Mouse (Mus musculus) left cerebral cortex, adult 2 months (tissue): ENCODE data around the gene Sfswap. TPM values are rescaled to one million over a fixed set of nuclear protein-coding genes. Genes with fewer than 3 reads are reported as not detected.

Experiments used
- DNase-seq, 2 experiments: peaks; one replicate each; pipeline ENCODE4 v3.0.0; 2021 to 2022; ENCODE audit warnings: low spot score in 2 of 2, mixed read lengths in 1 of 2; ENCODE audit errors: extremely low spot score in 1 of 2
- H3K27ac ChIP-seq: fragments of 200-600 bp; 2 replicates; pipeline ENCODE4 v1.8.1; 2022
- H3K4me3 ChIP-seq: fragments of 200-600 bp; 2 replicates; pipeline ENCODE4 v1.8.1; 2022
- CTCF ChIP-seq: fragments of 200-600 bp; IDR thresholded peaks from 2 replicates; pipeline ENCODE4 v1.8.1; 2022; ENCODE audit warnings: antibody characterized with exemption, mild to moderate bottlenecking, moderate library complexity
- intact Hi-C: fragments of 180-260 bp; cut with DNase I; formaldehyde crosslinking; loops from one replicate; pipeline ENCODE4 v1.15.1; 2025
- total RNA-seq, 2 experiments: library from RNA; stranded (reverse); gene quantifications; 2 replicates each; pipeline ENCODE4 v1.2.3; 2021

The Sfswap gene
- total RNA-seq, 2 experiments from 2014 or later, result 108 to 118 TPM

GRCm38 (mm10) chr5:129562342-129562741 lies 61.3 kb downstream of the Sfswap start:
- no peak overlapping the region for H3K4me3 ChIP-seq
- no peak for DNase-seq
- no peak for TF ChIP-seq CTCF
- intact Hi-C loops, result no loop called here
- no peak overlapping the region for H3K27ac ChIP-seq

- Histone ChIP-seq H3K4me3 (no peak overlapping the region), H3K27ac (peak overlapping the region; percentile 24)
- intact Hi-C loops, result no loop called here
- no peak for TF ChIP-seq CTCF
- no peak for DNase-seq
Observed at GRCm38 (mm10) chr5:129568596-129568995, 67.6 kb downstream of the Sfswap start.

GRCm38 (mm10) chr5:129578201-129578600 lies 77.2 kb downstream of the Sfswap start:
- intact Hi-C loops, result no loop called here
- Histone ChIP-seq H3K4me3 (no peak overlapping the region), H3K27ac (no peak overlapping the region)
- no peak for DNase-seq
- TF ChIP-seq CTCF, result no peak

GRCm38 (mm10) chr5:129580046-129580445 lies 79.0 kb downstream of the Sfswap start:
- intact Hi-C loops, result loop anchor here (2.0 to 5.0 kb wide), 4 partner anchors 45 to 458 kb away; no protein-coding TSS in a partner anchor
- DNase-seq, result no peak
- peak overlapping the region; percentile 88 for H3K27ac ChIP-seq
- no peak for TF ChIP-seq CTCF
- H3K4me3 ChIP-seq, result no peak overlapping the region

GRCm38 (mm10) chr5:129580572-129580971 lies 79.6 kb downstream of the Sfswap start:
- intact Hi-C loops, result loop anchor here (2.0 to 5.0 kb wide), 4 partner anchors 46 to 458 kb away; no protein-coding TSS in a partner anchor
- Histone ChIP-seq H3K4me3 (no peak overlapping the region), H3K27ac (peak overlapping the region; percentile 88)
- TF ChIP-seq CTCF, result no peak
- peak; percentile 49 for DNase-seq

GRCm38 (mm10) chr5:129581015-129581414 lies 80.0 kb downstream of the Sfswap start:
- H3K4me3 ChIP-seq, result no peak overlapping the region
- TF ChIP-seq CTCF, result no peak
- peak overlapping the region; percentile 88 for H3K27ac ChIP-seq
- intact Hi-C loops, result loop anchor here (2.0 to 5.0 kb wide), 4 partner anchors 46 to 459 kb away; no protein-coding TSS in a partner anchor
- peak; percentile 68 to 71 for DNase-seq

GRCm38 (mm10) chr5:129583331-129583730 lies 82.3 kb downstream of the Sfswap start:
- peak overlapping the region; percentile 83 for H3K27ac ChIP-seq
- no peak for DNase-seq

GRCm38 (mm10) chr5:129583761-129584582 lies 83.0 kb downstream of the Sfswap start, which contains the start of gene Mmp17:
Mmp17 (plus strand) TSS chr5:129584169.
- peak; percentile 88 to 90 for DNase-seq
- H3K4me3 ChIP-seq, result peak within 1 kb of the TSS; percentile 82
- intact Hi-C loops, result loop anchor here (2.0 to 5.0 kb wide), 5 partner anchors 83 to 462 kb away; partner anchors contain the start of gene Sfswap
- TF ChIP-seq CTCF, result peak; percentile 84
- peak within 1 kb of the TSS; percentile 83 for H3K27ac ChIP-seq

More at GRCm38 (mm10) chr5:129583331-129583730, 82.3 kb downstream of the Sfswap start:
- intact Hi-C loops, result loop anchor here (2.0 to 5.0 kb wide), 3 partner anchors 83 to 461 kb away; partner anchors contain the start of gene Sfswap
- no peak for TF ChIP-seq CTCF
- peak overlapping the region; percentile 82 for H3K4me3 ChIP-seq

- Histone ChIP-seq H3K27ac (peak overlapping the region; percentile 83), H3K4me3 (peak overlapping the region; percentile 82)
- no peak; the same call in 1 of the 2 replicates for TF ChIP-seq CTCF
- DNase-seq, result peak; percentile 47 to 54
- intact Hi-C loops, result loop anchor here (1.0 to 5.0 kb wide), 5 partner anchors 133 to 463 kb away; no protein-coding TSS in a partner anchor
Observed at GRCm38 (mm10) chr5:129584583-129585541, 83.8 kb downstream of the Sfswap start.

- Histone ChIP-seq H3K4me3 (peak overlapping the region; percentile 82), H3K27ac (peak overlapping the region; percentile 29)
- DNase-seq, result peak; percentile 84 to 90
- TF ChIP-seq CTCF, result peak; percentile 93
- intact Hi-C loops, result loop anchor here (1.0 to 2.0 kb wide), 2 partner anchors 407 to 523 kb away; no protein-coding TSS in a partner anchor
Observed at GRCm38 (mm10) chr5:129586016-129586415, 85.0 kb downstream of the Sfswap start.

GRCm38 (mm10) chr5:129586471-129586870 lies 85.5 kb downstream of the Sfswap start:
- Histone ChIP-seq H3K27ac (peak overlapping the region; percentile 8; the same call in 1 of the 2 replicates), H3K4me3 (peak overlapping the region; percentile 82)
- no peak for TF ChIP-seq CTCF
- no peak for DNase-seq
- intact Hi-C loops, result loop anchor here (1.0 to 2.0 kb wide), 2 partner anchors 408 to 523 kb away; no protein-coding TSS in a partner anchor
